10 mouse cellular contexts compared by ENCODE assay signal in the genomic region with DNA sequence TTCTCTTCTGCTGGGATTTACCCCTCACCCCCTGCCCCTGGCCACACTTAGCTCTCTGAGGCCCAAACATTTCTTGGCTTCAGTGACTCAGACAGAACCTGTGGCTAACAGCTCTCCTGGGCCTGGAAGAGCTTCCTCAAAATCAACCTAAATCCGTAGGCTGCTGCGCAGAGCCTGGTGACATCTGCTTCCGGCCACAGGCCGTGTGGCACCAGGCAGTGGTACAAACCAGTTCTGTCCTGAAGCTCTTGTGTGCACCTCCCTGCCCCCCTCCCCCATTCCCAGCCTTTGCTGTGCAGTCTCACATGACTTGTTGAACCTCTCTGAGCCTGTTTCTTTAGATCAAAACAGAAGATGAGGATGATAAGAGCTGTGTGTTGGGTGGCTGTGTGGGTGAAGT. TPM values are rescaled to one million over a fixed set of nuclear protein-coding genes. Genes with fewer than 3 reads are reported as not detected.
DNase-seq lines count a peak whose midpoint lies in the region; ATAC-seq and TF ChIP-seq lines count a peak whose summit lies in the region.
"Had no signal": no experiment of that assay in that cellular context is flagged by ENCODE, and none has a peak within 500 bp of the region (broad histone marks: within the 10 kb centered on the region; RNA-seq: fewer than 3 reads in every experiment).

No protein-coding gene starts in this region.

- H3K4me1 ChIP-seq in heart, embryonic 15.5 days (replicated peaks) = peaks cover 24% of the 10 kb centered on the region
- H3K4me1 ChIP-seq in G1E (ENCODE audit: insufficient read depth, low read depth, low read length) = peaks cover 86% of the 10 kb centered on the region
- peaks cover 0 to 15% of the 10 kb centered on the region in 2 experiments; a peak in 3 of 4 replicates for H3K4me1 ChIP-seq in liver, embryonic 14.5 days (replicated peaks; ENCODE audit: control insufficient read depth in 2 of 2, insufficient read depth in 2 of 2, low read length in 1 of 2)
- H3K4me1 ChIP-seq in hindbrain, embryonic 13.5 days (replicated peaks) = peaks cover 5% of the 10 kb centered on the region

- H3K36me3 ChIP-seq in heart, embryonic 15.5 days = no peaks in the 10 kb centered on the region
- H3K36me3 ChIP-seq in G1E (replicated peaks) = peaks cover 45% of the 10 kb centered on the region
- no peaks in the 10 kb centered on the region for H3K36me3 ChIP-seq in liver, embryonic 14.5 days (replicated peaks; ENCODE audit: control insufficient read depth, insufficient read depth, low read depth)
- peaks cover 4% of the 10 kb centered on the region for H3K36me3 ChIP-seq in splenic B cell, adult 2 months (ENCODE audit: control insufficient read depth, insufficient read depth, low read length, poor library complexity, severe bottlenecking)
- no peaks in the 10 kb centered on the region for H3K36me3 ChIP-seq in hindbrain, embryonic 13.5 days

- no peak for ATAC-seq in heart, embryonic 15.5 days (replicated peaks; ENCODE audit: insufficient number of reproducible peaks, insufficient read depth, low FRiP score, low read depth)
- peak; percentile 50 for ATAC-seq in G1E (ENCODE audit: extremely low read depth, insufficient number of reproducible peaks, low FRiP score, poor library complexity, severe bottlenecking)
- peak; percentile 55; the same call in 1 of the 2 replicates for ATAC-seq in liver, embryonic 14.5 days (ENCODE audit: insufficient read depth)
- ATAC-seq in hindbrain, embryonic 13.5 days (ENCODE audit: low FRiP score) = no peak
- no peak for ATAC-seq in cerebellum, adult (ENCODE audit: insufficient number of reproducible peaks, low FRiP score, low TSS enrichment)
- ATAC-seq: forebrain, postnatal 0 days had no signal

- TF ChIP-seq CTCF in G1E (IDR thresholded peaks at IDR 0.05; ENCODE audit: low read depth, low read length) = no peak
- TF ChIP-seq CTCF in liver, embryonic 14.5 days (IDR thresholded peaks at IDR 0.05; ENCODE audit: low read depth) = no peak

- H3K4me3 ChIP-seq in heart, embryonic 15.5 days = peak overlapping the region; percentile 25
- H3K4me3 ChIP-seq in G1E (ENCODE audit: low read depth, low read length) = peak overlapping the region; percentile 74
- peak overlapping the region; percentile 32 to 57 for H3K4me3 ChIP-seq in liver, embryonic 14.5 days (ENCODE audit: insufficient read depth in 1 of 2, low read depth in 2 of 2, low read length in 2 of 2)
- no peak overlapping the region for H3K4me3 ChIP-seq in hindbrain, embryonic 13.5 days
- H3K4me3 ChIP-seq: layer of hippocampus, adult 2 months had no signal

- DNase-seq in heart, adult 8-10 months (ENCODE audit: low spot score) = no peak
- DNase-seq in G1E (ENCODE audit: low spot score) = peak; percentile 75
- DNase-seq in liver, embryonic 14.5 days (ENCODE audit: low read depth in 3 of 3, low spot score in 3 of 3) = peak in 1 of 3 experiments; percentile 41
- DNase-seq in splenic B cell, adult 2 months (ENCODE audit: low read depth, low spot score) = peak; percentile 89
- DNase-seq in cerebellum, adult 11 months = no peak
- DNase-seq: forebrain, postnatal 0 days had no signal

- 83% methylated on average over 4 of the region's 4 CpGs for WGBS in heart, embryonic 15.5 days
- WGBS in liver, embryonic 14.5 days (ENCODE audit: insufficient replicate concordance) = 15% methylated on average over 4 of the region's 4 CpGs
- 85% methylated on average over 4 of the region's 4 CpGs for WGBS in hindbrain, embryonic 13.5 days

- peak overlapping the region; percentile 19; the same call in 1 of the 2 replicates for H3K4me2 ChIP-seq in heart, embryonic 15.5 days
- peak overlapping the region; percentile 20 for H3K4me2 ChIP-seq in liver, embryonic 14.5 days (ENCODE audit: low read depth)
- H3K4me2 ChIP-seq in hindbrain, embryonic 13.5 days = no peak overlapping the region

- H3K9me3 ChIP-seq in heart, embryonic 15.5 days (replicated peaks) = no peaks in the 10 kb centered on the region
- H3K9me3 ChIP-seq in G1E (replicated peaks) = no peaks in the 10 kb centered on the region
- H3K9me3 ChIP-seq in liver, embryonic 14.5 days (ENCODE audit: control insufficient read depth, low read length) = no peaks in the 10 kb centered on the region
- no peaks in the 10 kb centered on the region for H3K9me3 ChIP-seq in hindbrain, embryonic 13.5 days

- no peak overlapping the region for H3K9ac ChIP-seq in heart, embryonic 15.5 days
- peak overlapping the region; percentile 1; the same call in 1 of the 2 replicates for H3K9ac ChIP-seq in liver, embryonic 14.5 days (replicated peaks)
- H3K9ac ChIP-seq in hindbrain, embryonic 13.5 days = no peak overlapping the region
- H3K9ac ChIP-seq: forebrain, postnatal 0 days had no signal

- 0 out of 2 replicates have a peak, but pooled peaks cover 3% of the 10 kb centered on the region for H3K27me3 ChIP-seq in heart, embryonic 15.5 days
- H3K27me3 ChIP-seq in G1E (ENCODE audit: insufficient read depth, low read length) = no peaks in the 10 kb centered on the region
- no peaks in the 10 kb centered on the region for H3K27me3 ChIP-seq in liver, embryonic 14.5 days (ENCODE audit: control insufficient read depth, insufficient read depth, low read length)
- H3K27me3 ChIP-seq in splenic B cell, adult 2 months (ENCODE audit: control insufficient read depth, insufficient read depth, low read length, poor library complexity, severe bottlenecking) = no peaks in the 10 kb centered on the region
- peaks cover 2% of the 10 kb centered on the region; the same call in 1 of the 2 replicates for H3K27me3 ChIP-seq in hindbrain, embryonic 13.5 days

- TF ChIP-seq EP300 in liver, embryonic 14.5 days (IDR thresholded peaks at IDR 0.05; ENCODE audit: low read depth) = 0 out of 2 replicates have a peak, but pooled peaks have one; percentile 7

- peak overlapping the region; percentile 53; the same call in 1 of the 2 replicates for H3K27ac ChIP-seq in heart, embryonic 15.5 days
- no peak overlapping the region for H3K27ac ChIP-seq in liver, embryonic 14.5 days
- H3K27ac ChIP-seq in hindbrain, embryonic 13.5 days = no peak overlapping the region

RNA-seq across cellular contexts. Expression of a gene that starts 1.1 kb away (rescaled TPM):
- polyA plus RNA-seq in heart, embryonic 15.5 days (2015; fragmentation: Nextera tagmentation; extraction: Ambion mirVana) = 27.4 and 55.0 TPM in 2 replicates
- total RNA-seq in heart, adult 8-10 months (2022) = 10 to 100 TPM in 3 of 4 experiments, 1 to 10 TPM in 1; 9.9 to 35.1 (median 12.5) TPM
- 717 and 822 TPM in 2 replicates for total RNA-seq in G1E (2014; fragmentation: Nextera tagmentation)
- total RNA-seq in G1E (2017) = 184 and 222 TPM in 2 replicates
- polyA plus RNA-seq in G1E (2012) = 540 and 565 TPM in 2 replicates
- polyA plus RNA-seq in liver, embryonic 14.5 days (2012; rRNA removed) = 31.0 and 47.7 TPM in 2 replicates
- 59.4 and 64.3 TPM in 2 replicates for polyA plus RNA-seq in liver, embryonic 14.5 days (2014; fragmentation: Nextera tagmentation; extraction: Ambion mirVana)
- polyA plus RNA-seq in hindbrain, embryonic 13.5 days (2015; fragmentation: Nextera tagmentation; extraction: Ambion mirVana) = 29.4 and 31.4 TPM in 2 replicates

RNA-seq across cellular contexts. Expression of a gene that starts 30.2 kb away (rescaled TPM):
- polyA plus RNA-seq in heart, embryonic 15.5 days (2015; fragmentation: Nextera tagmentation; extraction: Ambion mirVana) = 0.39 and 1.6 TPM in 2 replicates
- not detected for total RNA-seq in heart, adult 8-10 months (2022)
- total RNA-seq in G1E (2014; fragmentation: Nextera tagmentation) = 0.98 TPM in 1 of 2 replicates, not detected in the other
- total RNA-seq in G1E (2017) = 0.60 and 1.1 TPM in 2 replicates
- 0.30 and 0.79 TPM in 2 replicates for polyA plus RNA-seq in G1E (2012)
- polyA plus RNA-seq in liver, embryonic 14.5 days (2012; rRNA removed) = 0.04 and 0.13 TPM in 2 replicates
- 0.08 TPM in 1 of 2 replicates, not detected in the other for polyA plus RNA-seq in liver, embryonic 14.5 days (2014; fragmentation: Nextera tagmentation; extraction: Ambion mirVana)
- polyA plus RNA-seq in hindbrain, embryonic 13.5 days (2015; fragmentation: Nextera tagmentation; extraction: Ambion mirVana) = 0.71 and 1.9 TPM in 2 replicates

Comparison
In these comparisons a context has a peak if more than half of its experiments do, and no peak if none do; other contexts are left out.
1. ATAC-seq: peak in G1E (single experiment) and liver, embryonic 14.5 days (single experiment); none in heart, embryonic 15.5 days (single experiment), hindbrain, embryonic 13.5 days (single experiment) and cerebellum, adult (single experiment).
2. DNase-seq: peak in G1E (single experiment) and splenic B cell, adult 2 months (single experiment); none in heart, adult 8-10 months (single experiment) and cerebellum, adult 11 months (single experiment).